Mouse (Mus musculus): ENCODE data around the gene Zfp987.
"Not testable (repeated sequence)": the region's sequence is repeated elsewhere in the genome, so short reads cannot be mapped to it uniquely, and the experiment has no call there.

Zfp987 gene

GRCm38 (mm10) chr4:146096998-146097397, at the start of gene Zfp987:
Gene Zfp987, plus strand, starts transcription at chr4:146097298.
- in situ Hi-C loops (cut with MseI, MboI), result not testable (repeated sequence)

- in situ Hi-C loops (cut with MseI, MboI), result not testable (repeated sequence)
Measured at GRCm38 (mm10) chr4:146052536-146052935, 44.6 kb upstream of the Zfp987 start.

- in situ Hi-C loops (cut with MseI, MboI), result not testable (repeated sequence)
Measured at GRCm38 (mm10) chr4:146053445-146053844, 43.7 kb upstream of the Zfp987 start.

- in situ Hi-C loops (cut with MseI, MboI), result no loop called here
Measured at GRCm38 (mm10) chr4:146055335-146055734, 41.8 kb upstream of the Zfp987 start.

- in situ Hi-C loops (cut with MseI, MboI), result not testable (repeated sequence)
Measured at GRCm38 (mm10) chr4:146058646-146059045, 38.5 kb upstream of the Zfp987 start.

- in situ Hi-C loops (cut with MseI, MboI), result not testable (repeated sequence)
Measured at GRCm38 (mm10) chr4:146059078-146059477, 38.0 kb upstream of the Zfp987 start.

- in situ Hi-C loops (cut with MseI, MboI), result not testable (repeated sequence)
Measured at GRCm38 (mm10) chr4:146059974-146060693, 37.0 kb upstream of the Zfp987 start.

- in situ Hi-C loops (cut with MseI, MboI), result not testable (repeated sequence)
Measured at GRCm38 (mm10) chr4:146061082-146061481, 36.0 kb upstream of the Zfp987 start.

GRCm38 (mm10) chr4:146062021-146062420, 35.1 kb upstream of the Zfp987 start:
- in situ Hi-C loops (cut with MseI, MboI), result not testable (repeated sequence)

- in situ Hi-C loops (cut with MseI, MboI), result not testable (repeated sequence)
Measured at GRCm38 (mm10) chr4:146063001-146063400, 34.1 kb upstream of the Zfp987 start.

- in situ Hi-C loops (cut with MseI, MboI), result not testable (repeated sequence)
Measured at GRCm38 (mm10) chr4:146063621-146064020, 33.5 kb upstream of the Zfp987 start.

GRCm38 (mm10) chr4:146064807-146065206, 32.3 kb upstream of the Zfp987 start:
- in situ Hi-C loops (cut with MseI, MboI), result not testable (repeated sequence)

- in situ Hi-C loops (cut with MseI, MboI), result not testable (repeated sequence)
Measured at GRCm38 (mm10) chr4:146066932-146067580, 30.0 kb upstream of the Zfp987 start.

GRCm38 (mm10) chr4:146067594-146067993, 29.5 kb upstream of the Zfp987 start:
- in situ Hi-C loops (cut with MseI, MboI), result not testable (repeated sequence)

- in situ Hi-C loops (cut with MseI, MboI), result not testable (repeated sequence)
Measured at GRCm38 (mm10) chr4:146073264-146073663, 23.8 kb upstream of the Zfp987 start.

- in situ Hi-C loops (cut with MseI, MboI), result not testable (repeated sequence)
Measured at GRCm38 (mm10) chr4:146101448-146101847, 4.3 kb downstream of the Zfp987 start.

- in situ Hi-C loops (cut with MseI, MboI), result not testable (repeated sequence)
Measured at GRCm38 (mm10) chr4:146156524-146156923, 59.4 kb downstream of the Zfp987 start, which contains the start of gene Zfp600. Gene Zfp600, plus strand, starts transcription at chr4:146156824.

- in situ Hi-C loops (cut with MseI, MboI), result not testable (repeated sequence)
Measured at GRCm38 (mm10) chr4:146162893-146163292, 65.8 kb downstream of the Zfp987 start.

GRCm38 (mm10) chr4:146167202-146167832, 70.2 kb downstream of the Zfp987 start:
- in situ Hi-C loops (cut with MseI, MboI), result not testable (repeated sequence)

GRCm38 (mm10) chr4:146167879-146168532, 70.9 kb downstream of the Zfp987 start:
- in situ Hi-C loops (cut with MseI, MboI), result not testable (repeated sequence)

- in situ Hi-C loops (cut with MseI, MboI), result not testable (repeated sequence)
Measured at GRCm38 (mm10) chr4:146168730-146169215, 71.7 kb downstream of the Zfp987 start.
